Mouse (Mus musculus): ENCODE measurements around the gene Dennd6b. TPM values are rescaled to one million over a fixed set of nuclear protein-coding genes. Genes with fewer than 3 reads are reported as not detected.
A peak's percentile ranks its signal among the peaks of the same experiment; 100 is the strongest.

The Dennd6b gene
- polyA plus RNA-seq, 1 experiment = 11.2 TPM

DNA sequence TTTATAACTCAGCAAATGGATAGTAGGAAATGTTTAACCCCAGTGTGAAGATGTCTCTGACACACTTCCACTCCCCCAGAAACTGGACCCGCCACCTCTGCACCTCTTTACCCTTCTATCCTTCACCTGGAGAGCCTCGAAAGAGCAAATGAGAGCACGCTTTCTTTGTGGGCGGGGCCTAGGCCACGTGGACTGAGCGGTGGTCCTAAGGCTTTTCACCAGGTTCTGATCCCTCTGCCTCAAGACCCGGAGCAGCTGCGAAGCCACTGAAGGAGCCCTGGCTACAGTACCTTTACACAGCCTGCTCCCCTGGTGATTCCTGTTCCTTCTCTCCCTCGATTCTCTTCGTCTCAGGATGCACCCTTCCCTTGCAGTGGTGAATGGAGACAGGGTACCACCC, 48.8 kb downstream of the Dennd6b start:
- no peak overlapping the region for H3K27ac ChIP-seq (ENCODE audit: insufficient read depth, low read depth, low read length)
- H3K27me3 ChIP-seq (replicated peaks; ENCODE audit: control insufficient read depth, insufficient read depth, low read length) = no peaks in the 10 kb centered on the region
- 22% methylated on average over 10 of the region's 10 CpGs for WGBS
- DNase-seq = no peak
- no peaks in the 10 kb centered on the region for H3K36me3 ChIP-seq (ENCODE audit: control insufficient read depth, insufficient read depth, low read length)
- H3K4me3 ChIP-seq (ENCODE audit: insufficient read depth, low read depth, low read length) = no peak overlapping the region
- H3K4me1 ChIP-seq (ENCODE audit: control insufficient read depth, insufficient read depth, low read length) = peaks cover 10% of the 10 kb centered on the region; the same call in 1 of the 2 replicates
- no peak for TF ChIP-seq CTCF (conservative IDR thresholded peaks at IDR 0.05; ENCODE audit: insufficient read depth, insufficient read length, low read depth, low read length)

- Histone ChIP-seq H3K4me1 (ENCODE audit: control insufficient read depth, insufficient read depth, low read length) (peaks cover 10% of the 10 kb centered on the region; the same call in 1 of the 2 replicates), H3K27me3 (replicated peaks; ENCODE audit: control insufficient read depth, insufficient read depth, low read length) (no peaks in the 10 kb centered on the region), H3K36me3 (ENCODE audit: control insufficient read depth, insufficient read depth, low read length) (no peaks in the 10 kb centered on the region), H3K4me3 (ENCODE audit: insufficient read depth, low read depth, low read length) (no peak overlapping the region), H3K27ac (ENCODE audit: insufficient read depth, low read depth, low read length) (no peak overlapping the region)
- TF ChIP-seq CTCF (conservative IDR thresholded peaks at IDR 0.05; ENCODE audit: insufficient read depth, insufficient read length, low read depth, low read length) (no peak), POLR2A (IDR thresholded peaks at IDR 0.05; ENCODE audit: low read depth, low read length) (no peak)
- peak; percentile 50 for DNase-seq
- WGBS = 5% methylated on average over 16 of the region's 16 CpGs
These were observed 49.3 kb downstream of the Dennd6b start for GRCm38 (mm10) chr15:89147024-89147423.

DNA sequence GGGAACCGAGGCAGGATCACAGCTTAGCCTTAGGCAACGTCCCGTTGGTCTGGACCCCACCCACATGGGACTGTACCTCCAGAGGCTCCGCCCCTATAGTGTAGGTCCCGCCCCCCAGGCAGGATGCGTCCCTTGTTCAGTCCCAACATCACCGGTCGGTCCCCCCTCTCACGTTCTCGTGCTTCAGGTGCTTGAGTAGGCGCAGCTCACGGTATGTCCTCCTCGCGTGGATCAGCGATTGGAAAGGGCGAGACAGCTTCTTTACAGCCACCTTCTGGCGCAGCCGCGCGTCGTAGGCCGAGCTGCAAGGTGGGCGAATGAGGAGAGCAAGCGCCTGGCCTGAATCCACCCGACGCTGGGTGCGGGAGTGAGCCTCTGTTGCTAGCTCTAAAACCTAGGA, 49.8 kb downstream of the Dennd6b start:
- 14% methylated on average over 27 of the region's 27 CpGs for WGBS
- Histone ChIP-seq H3K36me3 (ENCODE audit: control insufficient read depth, insufficient read depth, low read length) (no peaks in the 10 kb centered on the region), H3K27me3 (replicated peaks; ENCODE audit: control insufficient read depth, insufficient read depth, low read length) (no peaks in the 10 kb centered on the region), H3K4me3 (ENCODE audit: insufficient read depth, low read depth, low read length) (peak overlapping the region; percentile 24; the same call in 1 of the 2 replicates), H3K27ac (ENCODE audit: insufficient read depth, low read depth, low read length) (no peak overlapping the region), H3K4me1 (ENCODE audit: control insufficient read depth, insufficient read depth, low read length) (peaks cover 10% of the 10 kb centered on the region; the same call in 1 of the 2 replicates)
- TF ChIP-seq CTCF (conservative IDR thresholded peaks at IDR 0.05; ENCODE audit: insufficient read depth, insufficient read length, low read depth, low read length) = no peak
- DNase-seq = peak; percentile 59

DNA sequence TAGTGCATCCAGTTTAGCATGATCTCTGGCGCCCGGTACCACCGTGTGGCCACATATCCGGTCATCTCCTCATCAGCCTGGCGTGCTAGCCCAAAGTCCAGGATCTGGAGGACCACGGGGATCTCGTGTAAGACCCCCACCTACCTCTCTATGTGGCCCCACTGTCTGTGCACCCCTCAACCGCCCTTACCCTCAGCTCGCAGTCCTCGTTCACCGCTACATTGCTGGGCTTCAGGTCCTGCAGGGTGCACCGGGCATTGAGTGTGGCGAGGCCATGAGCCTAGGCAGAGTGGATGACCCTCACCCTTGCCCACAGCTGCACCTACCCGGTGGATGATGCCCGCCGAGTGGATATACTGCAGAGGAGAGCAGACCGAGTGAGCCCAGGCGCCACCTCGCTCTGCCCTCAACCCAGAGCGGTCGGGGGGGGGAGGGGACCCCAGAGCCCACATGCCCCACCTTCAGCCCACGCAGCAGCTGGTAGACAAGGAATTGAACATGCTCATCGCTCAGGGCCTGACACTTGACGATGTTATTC, 50.4 kb downstream of the Dennd6b start:
- TF ChIP-seq POLR2A (IDR thresholded peaks at IDR 0.05; ENCODE audit: low read depth, low read length) (no peak), CTCF (conservative IDR thresholded peaks at IDR 0.05; ENCODE audit: insufficient read depth, insufficient read length, low read depth, low read length) (no peak)
- Histone ChIP-seq H3K27me3 (replicated peaks; ENCODE audit: control insufficient read depth, insufficient read depth, low read length) (no peaks in the 10 kb centered on the region), H3K4me3 (ENCODE audit: insufficient read depth, low read depth, low read length) (no peak overlapping the region), H3K36me3 (ENCODE audit: control insufficient read depth, insufficient read depth, low read length) (no peaks in the 10 kb centered on the region), H3K4me1 (ENCODE audit: control insufficient read depth, insufficient read depth, low read length) (peaks cover 10% of the 10 kb centered on the region; the same call in 1 of the 2 replicates), H3K27ac (ENCODE audit: insufficient read depth, low read depth, low read length) (no peak overlapping the region)
- WGBS = 79% methylated on average over 24 of the region's 24 CpGs
- no peak for DNase-seq

- DNase-seq = no peak
- H3K4me3 ChIP-seq (ENCODE audit: insufficient read depth, low read depth, low read length) = no peak overlapping the region
- peaks cover 10% of the 10 kb centered on the region; the same call in 1 of the 2 replicates for H3K4me1 ChIP-seq (ENCODE audit: control insufficient read depth, insufficient read depth, low read length)
- no peak overlapping the region for H3K27ac ChIP-seq (ENCODE audit: insufficient read depth, low read depth, low read length)
- no peaks in the 10 kb centered on the region for H3K36me3 ChIP-seq (ENCODE audit: control insufficient read depth, insufficient read depth, low read length)
- H3K27me3 ChIP-seq (replicated peaks; ENCODE audit: control insufficient read depth, insufficient read depth, low read length) = no peaks in the 10 kb centered on the region
- no peak for TF ChIP-seq CTCF (conservative IDR thresholded peaks at IDR 0.05; ENCODE audit: insufficient read depth, insufficient read length, low read depth, low read length)
- no peak for TF ChIP-seq POLR2A (IDR thresholded peaks at IDR 0.05; ENCODE audit: low read depth, low read length)
- WGBS = 82% methylated on average over 11 of the region's 11 CpGs
These were observed 51.3 kb downstream of the Dennd6b start for GRCm38 (mm10) chr15:89144965-89145364.

DNA sequence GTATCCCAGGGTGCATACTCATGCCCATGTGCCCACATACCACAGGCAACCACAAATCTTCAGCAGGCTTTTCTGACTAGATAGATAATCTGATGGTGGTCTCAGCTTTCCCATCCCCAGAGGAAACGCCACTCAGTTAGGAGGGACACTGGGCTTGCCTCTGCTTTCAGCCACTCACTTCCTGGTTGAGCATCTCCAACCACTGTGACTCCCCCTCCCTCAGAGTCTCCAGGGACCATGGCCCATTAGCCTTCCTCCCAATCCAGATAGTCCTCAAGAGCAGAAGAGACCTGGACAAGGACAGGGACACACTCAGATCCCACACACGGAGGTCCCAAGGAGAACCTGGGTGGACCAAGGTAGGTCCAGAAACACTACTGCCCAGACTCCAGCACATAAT, 53.2 kb downstream of the Dennd6b start:
- DNase-seq = no peak
- H3K36me3 ChIP-seq (ENCODE audit: control insufficient read depth, insufficient read depth, low read length) = no peaks in the 10 kb centered on the region
- TF ChIP-seq CTCF (conservative IDR thresholded peaks at IDR 0.05; ENCODE audit: insufficient read depth, insufficient read length, low read depth, low read length) (no peak), POLR2A (IDR thresholded peaks at IDR 0.05; ENCODE audit: low read depth, low read length) (no peak)
- no peak overlapping the region for H3K4me3 ChIP-seq (ENCODE audit: insufficient read depth, low read depth, low read length)
- H3K4me1 ChIP-seq (ENCODE audit: control insufficient read depth, insufficient read depth, low read length) = peaks cover 10% of the 10 kb centered on the region; the same call in 1 of the 2 replicates
- H3K27ac ChIP-seq (ENCODE audit: insufficient read depth, low read depth, low read length) = no peak overlapping the region
- WGBS = 81% methylated on average over 2 of the region's 2 CpGs
- no peaks in the 10 kb centered on the region for H3K27me3 ChIP-seq (replicated peaks; ENCODE audit: control insufficient read depth, insufficient read depth, low read length)

GRCm38 (mm10) chr15:89141905-89142304, 54.4 kb downstream of the Dennd6b start:
- 36% methylated on average over 4 of the region's 4 CpGs for WGBS
- TF ChIP-seq POLR2A (IDR thresholded peaks at IDR 0.05; ENCODE audit: low read depth, low read length) (no peak), CTCF (conservative IDR thresholded peaks at IDR 0.05; ENCODE audit: insufficient read depth, insufficient read length, low read depth, low read length) (no peak)
- H3K36me3 ChIP-seq (ENCODE audit: control insufficient read depth, insufficient read depth, low read length) = no peaks in the 10 kb centered on the region
- 0 out of 2 replicates have a peak, but pooled peaks cover 5% of the 10 kb centered on the region for H3K4me1 ChIP-seq (ENCODE audit: control insufficient read depth, insufficient read depth, low read length)
- DNase-seq = peak; percentile 69
- peak overlapping the region; percentile 59; the same call in 1 of the 2 replicates for H3K27ac ChIP-seq (ENCODE audit: insufficient read depth, low read depth, low read length)
- no peak overlapping the region for H3K4me3 ChIP-seq (ENCODE audit: insufficient read depth, low read depth, low read length)
- no peaks in the 10 kb centered on the region for H3K27me3 ChIP-seq (replicated peaks; ENCODE audit: control insufficient read depth, insufficient read depth, low read length)

All from kidney, adult 2 months (tissue).